Mouse (Mus musculus): ENCODE data around the gene Tmem53. TPM values are rescaled to one million over a fixed set of nuclear protein-coding genes. Genes with fewer than 3 reads are reported as not detected.

Tmem53 gene
- polyA plus RNA-seq, 1 experiment from 2014 or later = 7.1 TPM

GRCm38 (mm10) chr4:117223001-117223400 lies 28.8 kb upstream of the Tmem53 start:
- 0 out of 2 replicates have a peak, but pooled peaks cover 3% of the 10 kb centered on the region for H3K27me3 ChIP-seq
- no peak overlapping the region for H3K4me2 ChIP-seq (replicated peaks)
- no peaks in the 10 kb centered on the region for H3K36me3 ChIP-seq
- ATAC-seq (ENCODE audit: low FRiP score, low read depth) = no peak
- H3K4me1 ChIP-seq = no peaks in the 10 kb centered on the region
- no peak overlapping the region for H3K4me3 ChIP-seq
- H3K9ac ChIP-seq (replicated peaks) = no peak overlapping the region
- no peak overlapping the region for H3K27ac ChIP-seq (replicated peaks)
- no peaks in the 10 kb centered on the region for H3K9me3 ChIP-seq
- WGBS = 74% methylated on average over 5 of the region's 5 CpGs

- Histone ChIP-seq H3K27me3 (0 out of 2 replicates have a peak, but pooled peaks cover 3% of the 10 kb centered on the region), H3K9ac (replicated peaks) (no peak overlapping the region), H3K27ac (replicated peaks) (no peak overlapping the region), H3K36me3 (no peaks in the 10 kb centered on the region), H3K9me3 (no peaks in the 10 kb centered on the region), H3K4me2 (replicated peaks) (no peak overlapping the region), H3K4me3 (no peak overlapping the region), H3K4me1 (no peaks in the 10 kb centered on the region)
- 81% methylated on average over 8 of the region's 8 CpGs for WGBS
- no peak for ATAC-seq (ENCODE audit: low FRiP score, low read depth)
These were observed 27.6 kb upstream of the Tmem53 start for GRCm38 (mm10) chr4:117224122-117224521.

DNA sequence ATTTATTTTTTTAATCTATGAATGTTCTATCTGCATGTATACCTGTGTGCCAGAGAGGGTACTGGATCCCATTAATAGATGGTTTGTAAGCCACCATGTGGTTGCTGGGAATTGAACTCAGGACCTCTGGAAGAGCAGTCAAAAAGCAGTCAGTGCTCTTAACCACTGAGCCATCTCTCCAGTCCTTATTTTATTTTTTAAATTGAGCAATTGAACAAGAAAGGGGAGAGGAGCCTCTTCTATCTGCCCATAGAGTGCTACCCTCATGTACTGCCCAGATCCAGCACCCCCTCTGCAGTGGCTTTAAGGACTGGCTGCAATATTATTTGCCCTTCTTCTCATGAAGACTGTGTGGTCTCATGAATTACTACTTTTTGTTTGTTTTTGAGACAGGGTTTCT lies 26.5 kb upstream of the Tmem53 start:
- 0 out of 2 replicates have a peak, but pooled peaks cover 3% of the 10 kb centered on the region for H3K27me3 ChIP-seq
- H3K9ac ChIP-seq (replicated peaks) = no peak overlapping the region
- no peak overlapping the region for H3K4me2 ChIP-seq (replicated peaks)
- H3K27ac ChIP-seq (replicated peaks) = no peak overlapping the region
- H3K9me3 ChIP-seq = no peaks in the 10 kb centered on the region
- ATAC-seq (ENCODE audit: low FRiP score, low read depth) = no peak
- H3K4me3 ChIP-seq = no peak overlapping the region
- H3K4me1 ChIP-seq = no peaks in the 10 kb centered on the region
- H3K36me3 ChIP-seq = no peaks in the 10 kb centered on the region

DNA sequence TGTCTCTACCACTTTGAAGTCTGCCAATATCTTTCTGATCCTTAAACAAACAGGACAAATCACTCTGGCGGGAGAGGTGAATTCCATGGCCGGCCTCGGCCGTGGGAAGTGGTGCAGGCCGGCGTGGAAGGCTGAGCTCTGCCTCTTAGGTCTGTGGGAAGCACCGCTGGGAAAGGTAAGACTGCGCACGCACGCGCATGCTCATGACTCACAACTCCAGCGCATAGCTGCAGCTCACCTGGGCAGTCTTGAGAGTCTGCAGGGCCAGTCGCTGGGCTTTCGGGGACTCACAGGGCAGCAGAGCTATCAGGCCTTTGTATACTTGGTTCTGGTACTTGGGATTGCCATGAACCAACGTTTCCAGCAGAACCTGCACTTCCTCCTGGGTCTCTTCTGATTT lies 22.2 kb upstream of the Tmem53 start:
- no peak for ATAC-seq (ENCODE audit: low FRiP score, low read depth)
- no peak overlapping the region for H3K27ac ChIP-seq (replicated peaks)

DNA sequence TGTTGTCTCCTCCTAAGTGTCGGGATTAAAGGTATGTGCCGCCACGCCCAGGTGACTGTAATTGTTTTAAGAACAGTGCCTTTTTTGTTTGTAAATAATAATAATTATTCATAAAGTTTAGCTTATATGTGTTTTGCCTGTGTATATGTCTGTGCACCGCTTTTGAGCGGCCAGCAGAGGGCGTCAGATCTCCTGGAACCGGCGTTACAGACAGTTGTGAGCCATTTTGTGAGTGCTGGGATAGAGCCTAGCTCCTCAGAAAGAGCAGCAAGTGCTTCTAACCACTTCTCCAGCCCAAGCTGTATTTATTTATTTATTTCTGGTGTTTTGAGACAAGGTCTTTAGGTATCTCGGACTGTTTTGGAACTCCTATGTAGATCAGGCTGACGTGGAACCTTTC lies 21.4 kb upstream of the Tmem53 start:
- Histone ChIP-seq H3K4me3 (no peak overlapping the region), H3K9ac (replicated peaks) (no peak overlapping the region), H3K4me2 (replicated peaks) (no peak overlapping the region), H3K36me3 (no peaks in the 10 kb centered on the region), H3K27me3 (peaks cover 11% of the 10 kb centered on the region; the same call in 1 of the 2 replicates), H3K27ac (replicated peaks) (no peak overlapping the region), H3K9me3 (no peaks in the 10 kb centered on the region), H3K4me1 (no peaks in the 10 kb centered on the region)
- WGBS = 52% methylated on average over 10 of the region's 10 CpGs
- no peak for ATAC-seq (ENCODE audit: low FRiP score, low read depth)

More for the DNA sequence above, 22.2 kb upstream of the Tmem53 start:
- Histone ChIP-seq H3K36me3 (no peaks in the 10 kb centered on the region), H3K27me3 (peaks cover 10% of the 10 kb centered on the region; the same call in 1 of the 2 replicates), H3K9ac (replicated peaks) (no peak overlapping the region), H3K4me3 (no peak overlapping the region), H3K4me2 (replicated peaks) (no peak overlapping the region), H3K4me1 (no peaks in the 10 kb centered on the region), H3K9me3 (no peaks in the 10 kb centered on the region)
- 72% methylated on average over 15 of the region's 15 CpGs for WGBS

DNA sequence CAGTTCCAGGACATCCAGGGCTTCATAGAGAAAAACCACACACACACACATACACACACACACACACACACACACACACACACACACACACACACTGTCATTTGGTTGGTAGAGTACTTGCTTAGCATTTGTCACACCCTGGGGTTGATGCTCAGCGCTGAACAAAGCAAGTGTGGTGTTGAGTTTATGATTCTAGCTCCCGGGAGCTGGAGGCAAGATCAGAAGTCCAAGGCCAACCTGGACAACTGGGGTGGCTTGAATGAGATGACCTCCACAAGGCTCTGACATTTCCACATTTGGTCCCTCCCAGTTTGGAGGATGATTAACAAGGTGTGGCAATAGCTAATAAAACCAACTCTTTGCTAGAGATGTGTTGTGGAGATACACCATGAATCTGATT lies 20.5 kb upstream of the Tmem53 start:
- H3K27me3 ChIP-seq = peaks cover 11% of the 10 kb centered on the region; the same call in 1 of the 2 replicates
- H3K36me3 ChIP-seq = no peaks in the 10 kb centered on the region
- H3K4me2 ChIP-seq (replicated peaks) = no peak overlapping the region
- no peak for ATAC-seq (ENCODE audit: low FRiP score, low read depth)
- H3K9me3 ChIP-seq = no peaks in the 10 kb centered on the region
- H3K9ac ChIP-seq (replicated peaks) = no peak overlapping the region
- no peaks in the 10 kb centered on the region for H3K4me1 ChIP-seq
- no peak overlapping the region for H3K4me3 ChIP-seq
- 89% methylated on average over 2 of the region's 2 CpGs for WGBS
- no peak overlapping the region for H3K27ac ChIP-seq (replicated peaks)

DNA sequence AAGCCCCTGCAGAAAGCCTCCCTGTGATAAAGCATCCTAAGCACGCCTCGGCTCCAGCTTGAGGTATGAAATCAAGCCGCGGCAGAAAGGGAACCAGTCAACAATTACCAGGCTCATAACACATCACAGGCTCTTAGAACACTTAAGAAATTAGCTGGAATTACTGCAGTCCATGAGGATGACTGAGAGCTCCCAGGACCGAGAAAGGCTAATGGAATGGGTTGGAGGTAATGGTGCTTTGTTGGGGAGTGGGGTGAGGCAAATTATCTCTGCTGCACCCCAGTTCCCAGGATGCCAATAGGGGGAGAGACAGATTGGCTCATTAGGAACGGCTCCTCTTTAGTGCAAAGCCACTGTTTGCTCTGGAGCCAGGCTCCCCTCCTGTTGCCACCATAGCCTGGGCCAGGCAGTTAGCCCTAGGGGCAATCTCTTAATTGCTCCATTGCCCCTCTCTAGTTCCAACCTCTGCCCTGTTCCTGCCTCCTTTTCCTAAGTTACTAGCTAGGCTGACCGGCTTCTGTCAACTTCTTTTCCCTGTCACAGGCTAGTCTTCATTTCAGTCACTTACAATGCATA lies 17.5 kb upstream of the Tmem53 start:
- Histone ChIP-seq H3K4me3 (no peak overlapping the region), H3K27me3 (peaks cover 9% of the 10 kb centered on the region; the same call in 1 of the 2 replicates), H3K36me3 (no peaks in the 10 kb centered on the region), H3K9me3 (no peaks in the 10 kb centered on the region), H3K27ac (replicated peaks) (no peak overlapping the region), H3K9ac (replicated peaks) (no peak overlapping the region), H3K4me1 (no peaks in the 10 kb centered on the region), H3K4me2 (replicated peaks) (no peak overlapping the region)
- 77% methylated on average over 7 of the region's 7 CpGs for WGBS
- ATAC-seq (ENCODE audit: low FRiP score, low read depth) = no peak

DNA sequence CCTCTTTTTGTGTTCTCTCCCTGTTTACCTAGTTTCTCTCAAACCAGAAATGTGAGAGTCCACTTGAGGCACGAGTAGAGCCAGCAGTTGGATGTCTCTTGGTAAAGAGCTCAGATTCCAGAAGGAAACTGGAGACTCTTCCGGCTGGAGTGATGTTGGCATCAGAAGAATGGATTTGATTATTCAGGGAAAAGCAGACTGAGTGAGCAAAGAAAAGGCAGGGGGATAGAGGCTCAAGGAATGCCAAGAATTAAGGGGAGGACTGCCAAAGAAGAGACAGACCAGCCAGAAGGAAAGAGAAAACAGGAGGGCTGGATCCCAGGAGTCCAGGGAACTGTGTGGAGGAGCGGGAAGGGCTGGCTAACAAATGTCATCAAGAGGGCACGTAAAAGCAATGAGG lies 15.9 kb upstream of the Tmem53 start:
- WGBS = 64% methylated on average over 4 of the region's 4 CpGs
- ATAC-seq (ENCODE audit: low FRiP score, low read depth) = no peak
- H3K27me3 ChIP-seq = peaks cover 9% of the 10 kb centered on the region; the same call in 1 of the 2 replicates
- no peak overlapping the region for H3K9ac ChIP-seq (replicated peaks)
- no peak overlapping the region for H3K4me2 ChIP-seq (replicated peaks)
- H3K4me1 ChIP-seq = no peaks in the 10 kb centered on the region
- no peaks in the 10 kb centered on the region for H3K36me3 ChIP-seq
- no peaks in the 10 kb centered on the region for H3K9me3 ChIP-seq
- no peak overlapping the region for H3K27ac ChIP-seq (replicated peaks)
- H3K4me3 ChIP-seq = no peak overlapping the region

- Histone ChIP-seq H3K4me2 (replicated peaks) (no peak overlapping the region), H3K36me3 (no peaks in the 10 kb centered on the region), H3K27me3 (peaks cover 3% of the 10 kb centered on the region; the same call in 1 of the 2 replicates), H3K4me1 (no peaks in the 10 kb centered on the region), H3K27ac (replicated peaks) (no peak overlapping the region), H3K9ac (replicated peaks) (no peak overlapping the region), H3K4me3 (no peak overlapping the region), H3K9me3 (no peaks in the 10 kb centered on the region)
- WGBS = 65% methylated on average over 2 of the region's 2 CpGs
- ATAC-seq (ENCODE audit: low FRiP score, low read depth) = no peak
These were observed 12.6 kb upstream of the Tmem53 start for GRCm38 (mm10) chr4:117239153-117239552.

- no peak overlapping the region for H3K9ac ChIP-seq (replicated peaks)
- H3K27me3 ChIP-seq = no peaks in the 10 kb centered on the region
- ATAC-seq (ENCODE audit: low FRiP score, low read depth) = no peak
- no peak overlapping the region for H3K4me3 ChIP-seq
- no peaks in the 10 kb centered on the region for H3K9me3 ChIP-seq
- no peak overlapping the region for H3K4me2 ChIP-seq (replicated peaks)
- no peaks in the 10 kb centered on the region for H3K4me1 ChIP-seq
- H3K27ac ChIP-seq (replicated peaks) = no peak overlapping the region
- 93% methylated on average over 6 of the region's 6 CpGs for WGBS
- no peaks in the 10 kb centered on the region for H3K36me3 ChIP-seq
These were observed 10.9 kb upstream of the Tmem53 start for GRCm38 (mm10) chr4:117240867-117241266.

- no peak overlapping the region for H3K27ac ChIP-seq (replicated peaks)
- H3K4me2 ChIP-seq (replicated peaks) = peak overlapping the region; percentile 59
- no peak for ATAC-seq (ENCODE audit: low FRiP score, low read depth)
- H3K4me1 ChIP-seq = peaks cover 11% of the 10 kb centered on the region
- no peaks in the 10 kb centered on the region for H3K9me3 ChIP-seq
- no peak overlapping the region for H3K9ac ChIP-seq (replicated peaks)
- H3K36me3 ChIP-seq = no peaks in the 10 kb centered on the region
- no peak overlapping the region for H3K4me3 ChIP-seq
- H3K27me3 ChIP-seq = peaks cover 17% of the 10 kb centered on the region; the same call in 1 of the 2 replicates
- whole genome bisulfite sequencing = 88% methylated on average over 1 of the region's 1 CpGs
These were observed 769 bp upstream of the Tmem53 start for GRCm38 (mm10) chr4:117250982-117251381.

GRCm38 (mm10) chr4:117252351-117252750 lies 600 bp downstream of the Tmem53 start:
- H3K4me3 ChIP-seq = peak overlapping the region; percentile 62
- H3K36me3 ChIP-seq = no peaks in the 10 kb centered on the region
- WGBS = 35% methylated on average over 5 of the region's 5 CpGs
- H3K27ac ChIP-seq (replicated peaks) = peak overlapping the region; percentile 71
- H3K27me3 ChIP-seq = peaks cover 17% of the 10 kb centered on the region; the same call in 1 of the 2 replicates
- no peaks in the 10 kb centered on the region for H3K9me3 ChIP-seq
- ATAC-seq (ENCODE audit: low FRiP score, low read depth) = peak; percentile 31; the same call in 1 of the 2 replicates
- peak overlapping the region; percentile 59 for H3K4me2 ChIP-seq (replicated peaks)
- peaks cover 11% of the 10 kb centered on the region for H3K4me1 ChIP-seq
- peak overlapping the region; percentile 68 for H3K9ac ChIP-seq (replicated peaks)

- no peaks in the 10 kb centered on the region for H3K36me3 ChIP-seq
- H3K27me3 ChIP-seq = peaks cover 17% of the 10 kb centered on the region; the same call in 1 of the 2 replicates
- peaks cover 11% of the 10 kb centered on the region for H3K4me1 ChIP-seq
- H3K9ac ChIP-seq (replicated peaks) = no peak overlapping the region
- H3K4me2 ChIP-seq (replicated peaks) = peak overlapping the region; percentile 59
- H3K27ac ChIP-seq (replicated peaks) = 0 out of 2 replicates have a peak overlapping the region, but pooled peaks have one; percentile 71
- WGBS = 92% methylated on average over 5 of the region's 5 CpGs
- H3K4me3 ChIP-seq = peak overlapping the region; percentile 62; the same call in 1 of the 2 replicates
- no peaks in the 10 kb centered on the region for H3K9me3 ChIP-seq
- ATAC-seq (ENCODE audit: low FRiP score, low read depth) = no peak
These were observed 1.0 kb downstream of the Tmem53 start for GRCm38 (mm10) chr4:117252755-117253154.
